Mouse (Mus musculus) CH12.LX (cell line): ENCODE results near the gene Prkce. TPM values are rescaled to one million over a fixed set of nuclear protein-coding genes. Genes with fewer than 3 reads are reported as not detected.

ENCODE experiments used
- DNase-seq: peaks from one replicate; pipeline ENCODE4 v3.0.0-alpha.2; 2013; ENCODE audit errors: extremely low read depth
- H3K27ac ChIP-seq: 2 replicates; pipeline ENCODE4 v1.5.1; 2012; ENCODE audit warnings: low read depth, mild to moderate bottlenecking, control low read depth, moderate library complexity; ENCODE audit not compliant: insufficient read depth
- H3K27me3 ChIP-seq: replicated peaks from 2 replicates; pipeline ENCODE3; 2012; ENCODE audit warnings: inconsistent platforms
- H3K36me3 ChIP-seq, 2 experiments: replicated peaks in 1 of 2; 2 replicates each; pipeline versions ENCODE3 to v1.6.1; 2012; ENCODE audit warnings: inconsistent platforms in 1 of 2, low read length in 1 of 2, mild to moderate bottlenecking in 1 of 2, mixed read lengths in 1 of 2, moderate library complexity in 1 of 2; ENCODE audit not compliant: control insufficient read depth in 1 of 2, insufficient read depth in 1 of 2
- H3K4me1 ChIP-seq, 2 experiments: 2 replicates each; pipeline ENCODE4 v1.6.1; 2012; ENCODE audit warnings: inconsistent platforms in 1 of 2, moderate library complexity in 1 of 2; ENCODE audit not compliant: insufficient read depth in 2 of 2, control insufficient read depth in 1 of 2
- H3K4me2 ChIP-seq: 2 replicates; pipeline ENCODE4 v1.6.1; 2012; ENCODE audit warnings: low read depth, mild to moderate bottlenecking, control low read depth; ENCODE audit not compliant: poor library complexity, insufficient read depth, severe bottlenecking
- H3K4me3 ChIP-seq, 3 experiments: fragments of 150-350 bp in 1 of 3; sonication (generic) in 1 of 3; replicated peaks in 1 of 3; 2 replicates each; pipeline versions ENCODE3 to v1.5.1; 2011 to 2012; ENCODE audit warnings: low read depth in 2 of 3, low read length in 2 of 3, mild to moderate bottlenecking in 2 of 3, moderate library complexity in 2 of 3, control low read depth in 1 of 3, improper control_type of control experiment in 1 of 3, inconsistent platforms in 1 of 3, mixed read lengths in 1 of 3; ENCODE audit not compliant: poor library complexity in 1 of 3
- H3K79me2 ChIP-seq: replicated peaks from 2 replicates; pipeline ENCODE4 v1.6.1; 2012; ENCODE audit warnings: mild to moderate bottlenecking, moderate library complexity; ENCODE audit not compliant: control insufficient read depth, poor library complexity, insufficient read depth, severe bottlenecking; ENCODE audit errors: extremely low read depth
- H3K9ac ChIP-seq: 2 replicates; pipeline ENCODE4 v1.6.1; 2012; ENCODE audit warnings: low read depth, mild to moderate bottlenecking, control low read depth, moderate library complexity; ENCODE audit not compliant: insufficient read depth
- H3K9me3 ChIP-seq: replicated peaks from 2 replicates; pipeline ENCODE3; 2012; ENCODE audit warnings: low read length, inconsistent platforms, mixed read lengths
- BHLHE40 ChIP-seq: IDR thresholded peaks from 2 replicates; pipeline ENCODE4 v1.6.1; 2011; ENCODE audit warnings: mild to moderate bottlenecking, low read depth, low read length, improper control_type of control experiment
- CHD2 ChIP-seq: IDR thresholded peaks from 2 replicates; pipeline ENCODE4 v1.6.1; 2011; ENCODE audit warnings: low read length, improper control_type of control experiment
- CTCF ChIP-seq, 2 experiments: IDR thresholded peaks in 1 of 2; conservative IDR thresholded peaks in 1 of 2; 2 replicates each; pipeline ENCODE4 v1.5.1; 2011 to 2012; ENCODE audit warnings: low read depth in 2 of 2, low read length in 2 of 2, improper control_type of control experiment in 1 of 2, inconsistent platforms in 1 of 2, mild to moderate bottlenecking in 1 of 2, moderate library complexity in 1 of 2
- E2F4 ChIP-seq: IDR thresholded peaks from 2 replicates; pipeline ENCODE4 v1.6.1; 2011; ENCODE audit warnings: low read depth, low read length, improper control_type of control experiment; ENCODE audit not compliant: insufficient replicate concordance
- HCFC1 ChIP-seq: IDR thresholded peaks from 2 replicates; pipeline ENCODE4 v1.6.1; 2012; ENCODE audit warnings: low read depth, mild to moderate bottlenecking, inconsistent platforms, low read length, improper control_type of control experiment
- JUND ChIP-seq: conservative IDR thresholded peaks from 2 replicates; pipeline ENCODE4 v1.6.1; 2011; ENCODE audit warnings: low read depth, low read length, improper control_type of control experiment
- MXI1 ChIP-seq: IDR thresholded peaks from 2 replicates; pipeline ENCODE4 v1.6.1; 2011; ENCODE audit warnings: mild to moderate bottlenecking, low read depth, low read length, improper control_type of control experiment
- NRF1 ChIP-seq: IDR thresholded peaks from 2 replicates; pipeline ENCODE4 v1.6.1; 2014; ENCODE audit warnings: low read depth, mild to moderate bottlenecking, inconsistent platforms, low read length, improper control_type of control experiment, moderate library complexity
- PAX5 ChIP-seq: IDR thresholded peaks from 2 replicates; pipeline ENCODE4 v1.6.1; 2012; ENCODE audit warnings: low read length, inconsistent platforms, mixed read lengths
- RAD21 ChIP-seq: IDR thresholded peaks from 2 replicates; pipeline ENCODE4 v1.6.1; 2011; ENCODE audit warnings: low read depth, mild to moderate bottlenecking, low read length, improper control_type of control experiment, moderate library complexity
- SIN3A ChIP-seq: IDR thresholded peaks from 2 replicates; pipeline ENCODE4 v1.6.1; 2012; ENCODE audit warnings: low read length, improper control_type of control experiment, inconsistent platforms
- SMC3 ChIP-seq: IDR thresholded peaks from 2 replicates; pipeline ENCODE4 v1.6.1; 2011; ENCODE audit warnings: low read depth, low read length, improper control_type of control experiment
- TBP ChIP-seq: conservative IDR thresholded peaks from 2 replicates; pipeline ENCODE4 v1.6.1; 2011; ENCODE audit warnings: low read depth, low read length, improper control_type of control experiment
- USF1 ChIP-seq: IDR thresholded peaks from 2 replicates; pipeline ENCODE4 v1.6.1; 2014; ENCODE audit warnings: low read depth, mild to moderate bottlenecking, inconsistent platforms, low read length, improper control_type of control experiment
- ZC3H11A ChIP-seq: IDR thresholded peaks from 2 replicates; pipeline ENCODE4 v1.6.1; 2012; ENCODE audit warnings: low read depth, mild to moderate bottlenecking, inconsistent platforms, low read length, improper control_type of control experiment
- dilution Hi-C: fragments of 300-500 bp; cut with MboI; formaldehyde crosslinking; loops from 2 replicates; pipeline ENCODE4 v1.14.3; 2020; ENCODE audit warnings: low sequenced_read_pairs; ENCODE audit not compliant: extremely low pct_unique_long_range_greater_than_20kb, extremely low pct_ligation_motif_present
- in situ Hi-C: fragments of 300-500 bp; cut with MboI; formaldehyde crosslinking; loops from 3 replicates; pipeline ENCODE4 v1.14.3; 2019; ENCODE audit warnings: low sequenced_read_pairs, low pct_ligation_motif_present, low pct_unique_long_range_greater_than_20kb, mixed read lengths
- polyA plus RNA-seq: library from polyadenylated mRNA; unstranded; fragments of >175 nt; gene quantifications from 2 replicates; pipeline ENCODE4 v1.2.1, GENCODE M21; 2012; ENCODE audit warnings: low read depth; ENCODE audit not compliant: insufficient read length
- total RNA-seq, 2 experiments: library from RNA; depleted of rRNA; stranded (reverse); fragments of 300-350 nt in 1 of 2; fragments of >200 nt in 1 of 2; gene quantifications; 2 replicates each; pipeline ENCODE4 v1.2.3; 2012 to 2014

Prkce gene
- total and polyA plus RNA-seq, 3 experiments = 4.1 to 13.2 (median 11.4) TPM

DNA sequence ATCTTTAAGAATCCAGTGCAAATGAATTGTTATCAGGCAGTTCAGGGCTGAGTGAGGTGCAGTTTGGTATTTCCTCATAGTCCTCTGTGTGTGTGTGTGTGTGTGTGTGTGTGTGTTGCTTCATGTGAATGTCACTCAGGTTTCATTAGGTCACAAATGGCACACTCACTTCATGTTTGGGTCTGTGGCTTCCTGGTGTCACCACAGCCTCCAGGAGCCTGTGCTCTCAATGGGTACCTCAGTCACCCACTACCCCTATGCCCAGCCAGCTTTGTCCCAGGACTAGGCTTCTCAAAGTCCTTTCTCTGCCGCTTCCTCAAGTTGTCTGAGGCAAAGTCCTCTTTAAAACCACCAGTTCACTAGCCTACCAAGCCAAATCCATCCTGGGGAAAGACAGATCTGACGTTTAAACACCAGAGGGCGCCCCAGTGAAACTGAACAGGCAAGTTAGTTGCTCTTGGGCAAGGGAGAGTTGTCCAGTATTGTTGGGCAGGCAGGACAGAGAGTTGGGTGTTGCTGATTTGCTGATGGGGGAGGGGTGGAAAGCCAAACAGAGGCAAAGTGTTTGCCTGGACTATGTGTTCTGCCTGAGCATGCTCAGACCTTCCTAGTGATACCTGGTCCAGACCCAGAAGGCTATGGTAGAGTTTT lies 316.6 kb downstream of the Prkce start:
- no peak for TF ChIP-seq E2F4
- 0 out of 2 replicates have a peak, but pooled peaks have one; percentile 3 for TF ChIP-seq ZC3H11A
- peak; percentile 46 to 83 for TF ChIP-seq CTCF (conservative IDR thresholded peaks at IDR 0.05 in 1 of 2, IDR thresholded peaks at IDR 0.05 in 1 of 2; ENCODE audit: low read depth in 2 of 2, low read length in 2 of 2)
- peak; percentile 75 for TF ChIP-seq RAD21
- no peak for TF ChIP-seq PAX5
- peak; percentile 84 for TF ChIP-seq SMC3
- no peak for TF ChIP-seq JUND
- 0 out of 2 replicates have a peak, but pooled peaks have one; percentile 9 for TF ChIP-seq NRF1
- no peak for TF ChIP-seq USF1
- TF ChIP-seq, all 38 proteins: peak for 5
- dilution Hi-C loops (no loop called here), in situ Hi-C loops (loop anchor here (5.0 to 25.0 kb wide), 2 partner anchors 423 to 553 kb away; partner anchors contain the start of genes Cript and Pigf)
- Histone ChIP-seq H3K79me2 (no peaks in the 10 kb centered on the region), H3K4me3 (no peak overlapping the region), H3K9ac (no peak overlapping the region), H3K4me2 (no peak overlapping the region), H3K27ac (no peak overlapping the region), H3K36me3 (peaks cover 31 to 69% of the 10 kb centered on the region in 2 experiments), H3K9me3 (no peaks in the 10 kb centered on the region), H3K4me1 (peaks cover 0 to 34% of the 10 kb centered on the region in 2 experiments; a peak in 2 of 4 replicates), H3K27me3 (no peaks in the 10 kb centered on the region)
- DNase-seq = peak; percentile 74

- Histone ChIP-seq H3K9me3 (no peaks in the 10 kb centered on the region), H3K36me3 (peaks cover 21 to 68% of the 10 kb centered on the region in 2 experiments), H3K9ac (no peak overlapping the region), H3K79me2 (no peaks in the 10 kb centered on the region), H3K4me2 (no peak overlapping the region), H3K27ac (no peak overlapping the region), H3K4me3 (no peak overlapping the region), H3K27me3 (no peaks in the 10 kb centered on the region), H3K4me1 (peaks cover 0 to 32% of the 10 kb centered on the region in 2 experiments; a peak in 2 of 4 replicates)
- TF ChIP-seq BHLHE40 = no peak
- no peak for TF ChIP-seq SIN3A
- TF ChIP-seq TBP = no peak
- no peak for TF ChIP-seq CHD2
- TF ChIP-seq MXI1 = no peak
- TF ChIP-seq HCFC1 = no peak
- dilution Hi-C loops = no loop called here
- no peak for DNase-seq
- in situ Hi-C loops = loop anchor here (25.0 kb wide), 1 partner anchor 551 kb away; the partner anchor contains the start of genes Cript and Pigf
Observed at GRCm38 (mm10) chr17:86486657-86487056, 319.1 kb downstream of the Prkce start.
